Mouse (Mus musculus): ENCODE data around the gene Tirap. TPM values are rescaled to one million over a fixed set of nuclear protein-coding genes. Genes with fewer than 3 reads are reported as not detected.

Tirap gene
- polyA plus RNA-seq, 1 experiment = 2.8 TPM

DNA sequence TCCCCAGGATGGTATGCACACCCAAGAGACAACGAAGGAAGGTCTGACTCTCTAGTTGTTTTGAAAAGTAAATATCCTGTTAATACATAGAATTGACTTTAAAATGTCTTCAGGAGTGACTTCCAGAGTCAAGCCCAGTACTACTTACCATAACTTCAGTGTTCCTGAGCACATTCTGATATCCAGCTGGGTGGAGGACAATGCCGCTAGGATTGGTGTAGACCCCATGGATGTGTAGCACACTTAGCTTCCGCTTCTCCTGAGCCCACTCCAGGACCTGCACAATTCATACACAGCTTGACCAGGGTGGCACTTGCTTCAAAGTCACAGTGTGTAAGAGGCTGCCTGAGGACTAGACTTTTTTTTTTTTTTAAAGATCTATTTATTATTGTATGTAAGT lies 23.4 kb upstream of the Tirap start:
- 97% methylated on average over 3 of the region's 3 CpGs for WGBS
- H3K4me3 ChIP-seq (replicated peaks; ENCODE audit: insufficient read depth, low read depth, low read length) = no peak overlapping the region
- no peaks in the 10 kb centered on the region for H3K4me1 ChIP-seq (ENCODE audit: control insufficient read depth, insufficient read depth, low read length)
- DNase-seq = no peak
- no peak overlapping the region for H3K27ac ChIP-seq (ENCODE audit: insufficient read depth, low read length)
- H3K27me3 ChIP-seq (ENCODE audit: control insufficient read depth, insufficient read depth, low read length) = no peaks in the 10 kb centered on the region
- no peak for TF ChIP-seq CTCF (IDR thresholded peaks at IDR 0.05; ENCODE audit: borderline replicate concordance, insufficient read depth, low read depth, low read length)
- no peak for TF ChIP-seq POLR2A (IDR thresholded peaks at IDR 0.05; ENCODE audit: borderline replicate concordance, insufficient read depth, low read length)

DNA sequence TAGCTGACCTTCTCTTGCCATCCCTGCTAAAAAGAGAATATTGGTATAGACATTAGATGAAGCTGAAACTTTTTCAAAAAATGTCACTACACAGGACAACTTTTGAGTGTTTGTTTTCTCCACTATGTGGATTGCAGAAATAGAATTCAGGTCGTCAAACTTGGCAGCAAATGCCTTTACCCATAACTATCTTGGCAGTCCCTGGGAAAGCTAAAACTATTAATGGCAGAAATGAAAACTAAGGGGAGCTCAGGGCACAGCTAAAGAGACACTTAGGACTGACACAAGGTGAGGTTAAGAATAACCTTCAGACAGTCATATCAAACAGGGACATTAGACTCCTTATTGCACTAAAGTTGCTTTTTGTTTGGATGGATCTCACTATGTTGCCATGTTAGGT lies 17.9 kb upstream of the Tirap start:
- H3K4me3 ChIP-seq (replicated peaks; ENCODE audit: insufficient read depth, low read depth, low read length) = no peak overlapping the region
- TF ChIP-seq CTCF (IDR thresholded peaks at IDR 0.05; ENCODE audit: borderline replicate concordance, insufficient read depth, low read depth, low read length) (no peak), POLR2A (IDR thresholded peaks at IDR 0.05; ENCODE audit: borderline replicate concordance, insufficient read depth, low read length) (no peak)
- DNase-seq = no peak
- no peaks in the 10 kb centered on the region for H3K27me3 ChIP-seq (ENCODE audit: control insufficient read depth, insufficient read depth, low read length)
- no peak overlapping the region for H3K27ac ChIP-seq (ENCODE audit: insufficient read depth, low read length)
- no peaks in the 10 kb centered on the region for H3K4me1 ChIP-seq (ENCODE audit: control insufficient read depth, insufficient read depth, low read length)
- WGBS = 18% methylated on average over 1 of the region's 1 CpGs

DNA sequence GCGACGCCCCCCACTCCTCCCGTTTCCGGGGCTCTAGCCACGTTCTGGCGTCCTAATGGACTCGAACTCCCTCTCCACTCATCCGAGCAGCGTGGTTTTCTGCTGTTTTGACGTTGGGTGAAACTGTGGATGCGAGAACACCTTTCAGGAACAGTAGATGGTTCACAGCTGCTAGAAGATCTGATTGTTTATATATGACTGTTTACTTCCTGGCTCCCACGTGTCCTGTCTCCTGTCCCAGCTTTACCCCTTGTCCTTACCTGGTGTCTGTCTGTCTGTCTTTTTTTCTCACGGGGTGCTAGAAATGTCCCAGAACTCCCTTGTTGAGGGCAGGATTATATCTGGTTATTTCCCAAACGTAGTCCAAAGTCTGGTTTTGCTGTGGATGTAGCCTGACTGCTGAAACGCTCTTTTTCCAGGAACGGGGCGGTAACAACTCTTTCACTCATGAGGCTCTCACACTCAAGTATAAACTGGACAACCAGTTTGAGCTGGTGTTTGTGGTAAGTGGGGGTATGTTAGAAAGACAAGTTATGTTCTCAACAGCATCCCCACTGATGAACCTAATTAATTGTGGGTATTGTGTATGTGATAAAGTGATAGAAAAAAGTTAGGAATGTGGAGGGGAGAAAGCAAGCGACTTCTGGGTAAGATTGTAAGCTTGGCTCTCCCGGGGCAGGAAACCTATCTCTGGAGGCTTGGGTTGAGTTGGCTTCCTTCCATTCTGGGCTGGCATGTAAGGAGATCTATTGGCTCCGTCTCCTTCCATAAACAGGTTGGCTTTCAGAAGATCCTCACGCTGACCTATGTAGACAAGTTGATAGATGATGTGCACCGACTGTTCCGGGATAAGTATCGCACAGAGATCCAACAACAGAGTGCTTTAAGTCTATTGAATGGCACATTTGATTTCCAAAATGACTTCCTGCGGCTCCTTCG lies 11.8 kb upstream of the Tirap start:
- Histone ChIP-seq H3K27me3 (ENCODE audit: control insufficient read depth, insufficient read depth, low read length) (no peaks in the 10 kb centered on the region), H3K27ac (ENCODE audit: insufficient read depth, low read length) (peak overlapping the region; percentile 66), H3K4me1 (ENCODE audit: control insufficient read depth, insufficient read depth, low read length) (no peaks in the 10 kb centered on the region; the same call in 1 of the 2 replicates), H3K4me3 (replicated peaks; ENCODE audit: insufficient read depth, low read depth, low read length) (peak overlapping the region; percentile 75)
- peak in 1 of 2 experiments; percentile 31 for DNase-seq
- TF ChIP-seq POLR2A (IDR thresholded peaks at IDR 0.05; ENCODE audit: borderline replicate concordance, insufficient read depth, low read length) = no peak
- TF ChIP-seq CTCF (IDR thresholded peaks at IDR 0.05; ENCODE audit: borderline replicate concordance, insufficient read depth, low read depth, low read length) = no peak
- 21% methylated on average over 26 of the region's 26 CpGs for WGBS

DNA sequence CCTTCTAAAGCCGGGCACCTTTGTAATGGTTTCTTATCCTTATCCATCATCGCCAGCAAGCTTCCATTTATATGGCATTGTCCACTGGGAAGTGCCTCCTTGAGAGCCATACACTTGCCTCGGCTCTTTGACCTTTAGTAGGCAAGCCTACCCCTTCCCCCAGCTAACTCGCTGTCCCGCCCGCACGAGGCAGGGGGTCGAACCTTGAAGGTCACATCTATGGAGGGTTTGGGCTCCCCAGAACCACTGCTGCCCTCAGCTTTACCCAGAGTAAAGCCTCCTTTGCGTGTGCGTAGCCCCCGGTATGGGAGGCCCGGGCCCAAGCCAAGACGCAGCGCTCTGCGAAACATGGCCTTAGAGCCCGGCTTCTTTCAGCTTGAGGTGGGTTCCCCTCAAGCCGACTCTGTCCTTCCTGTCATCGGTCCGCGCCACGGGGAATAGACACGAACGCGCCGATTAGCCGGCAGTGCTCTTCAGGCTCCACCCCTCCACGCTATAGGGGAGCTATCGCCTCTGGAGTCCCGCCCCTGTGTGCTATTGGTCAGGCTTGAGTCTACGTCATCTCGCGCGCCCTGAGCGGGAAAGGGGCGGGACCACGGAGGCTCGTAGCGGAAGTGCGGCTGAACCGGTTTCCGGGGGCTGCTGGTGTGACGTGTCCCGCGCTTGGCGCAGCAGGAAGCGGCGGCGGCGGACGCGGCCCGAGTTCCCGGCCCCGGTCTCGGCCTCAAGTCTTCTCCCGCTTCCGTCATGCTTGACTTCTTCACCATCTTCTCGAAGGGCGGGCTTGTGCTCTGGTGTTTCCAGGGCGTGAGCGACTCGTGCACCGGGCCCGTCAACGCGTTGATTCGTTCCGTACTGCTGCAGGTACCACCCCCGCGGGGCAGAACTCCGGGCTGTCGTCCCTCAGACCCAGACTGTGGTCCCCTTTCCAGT lies 10.7 kb upstream of the Tirap start, which contains the start of gene Foxred1:
Gene Foxred1 (minus strand): TSS at position 514 of the 933 bp plus-strand sequence.
- Histone ChIP-seq H3K27me3 (ENCODE audit: control insufficient read depth, insufficient read depth, low read length) (no peaks in the 10 kb centered on the region), H3K4me3 (replicated peaks; ENCODE audit: insufficient read depth, low read depth, low read length) (peak within 1 kb of the TSS; percentile 90), H3K27ac (ENCODE audit: insufficient read depth, low read length) (peak within 1 kb of the TSS; percentile 84), H3K4me1 (ENCODE audit: control insufficient read depth, insufficient read depth, low read length) (no peaks in the 10 kb centered on the region; the same call in 1 of the 2 replicates)
- TF ChIP-seq POLR2A (IDR thresholded peaks at IDR 0.05; ENCODE audit: borderline replicate concordance, insufficient read depth, low read length) (peak; percentile 97), CTCF (IDR thresholded peaks at IDR 0.05; ENCODE audit: borderline replicate concordance, insufficient read depth, low read depth, low read length) (no peak)
- DNase-seq = peak; percentile 99
- 1% methylated on average over 72 of the region's 72 CpGs for WGBS

DNA sequence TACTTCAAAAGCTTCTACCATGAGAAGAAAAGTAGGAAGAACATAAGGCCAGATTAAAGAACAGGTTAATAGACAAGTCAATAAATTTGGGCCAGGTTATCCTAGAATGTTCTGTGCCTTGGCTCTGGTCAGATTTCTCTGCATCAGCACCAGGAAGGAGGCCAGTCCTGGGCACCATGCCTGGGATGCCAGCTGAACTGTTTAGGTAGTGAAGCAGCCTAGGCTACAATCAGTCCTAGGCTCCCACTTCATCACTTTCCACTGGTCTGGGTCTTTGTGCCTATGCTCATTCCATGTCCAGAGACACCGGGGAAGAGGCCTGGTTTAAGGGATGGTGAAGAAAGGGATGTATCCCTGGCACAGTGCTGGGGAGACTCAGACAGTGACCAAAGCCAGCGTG lies 4.3 kb upstream of the Tirap start:
- WGBS = 88% methylated on average over 2 of the region's 2 CpGs
- Histone ChIP-seq H3K4me3 (replicated peaks; ENCODE audit: insufficient read depth, low read depth, low read length) (no peak overlapping the region), H3K27ac (ENCODE audit: insufficient read depth, low read length) (no peak overlapping the region), H3K4me1 (ENCODE audit: control insufficient read depth, insufficient read depth, low read length) (peaks cover 2% of the 10 kb centered on the region), H3K27me3 (ENCODE audit: control insufficient read depth, insufficient read depth, low read length) (no peaks in the 10 kb centered on the region)
- no peak for DNase-seq
- TF ChIP-seq POLR2A (IDR thresholded peaks at IDR 0.05; ENCODE audit: borderline replicate concordance, insufficient read depth, low read length) = no peak
- no peak for TF ChIP-seq CTCF (IDR thresholded peaks at IDR 0.05; ENCODE audit: borderline replicate concordance, insufficient read depth, low read depth, low read length)

DNA sequence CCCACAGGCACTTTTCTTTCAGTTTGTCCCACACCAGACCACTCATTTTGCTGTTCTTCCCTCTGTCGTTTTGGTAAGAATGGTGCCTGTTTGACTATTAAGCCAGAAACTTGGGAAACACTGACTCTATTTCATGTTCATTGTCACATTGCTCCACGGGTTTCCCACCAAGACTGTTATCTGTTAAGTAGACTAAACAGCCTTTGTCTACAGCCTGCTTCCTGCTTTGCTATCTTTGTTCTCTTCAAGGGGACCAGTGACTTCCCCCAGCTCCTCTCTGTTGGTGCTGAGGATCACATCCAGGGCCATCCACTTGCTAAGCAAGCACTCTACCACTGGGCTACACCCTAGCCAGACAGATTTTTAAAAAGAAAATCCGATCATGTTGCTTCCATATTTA lies 3.4 kb upstream of the Tirap start:
- DNase-seq = no peak
- TF ChIP-seq POLR2A (IDR thresholded peaks at IDR 0.05; ENCODE audit: borderline replicate concordance, insufficient read depth, low read length) = no peak
- Histone ChIP-seq H3K4me3 (replicated peaks; ENCODE audit: insufficient read depth, low read depth, low read length) (no peak overlapping the region), H3K27ac (ENCODE audit: insufficient read depth, low read length) (no peak overlapping the region), H3K27me3 (ENCODE audit: control insufficient read depth, insufficient read depth, low read length) (no peaks in the 10 kb centered on the region), H3K4me1 (ENCODE audit: control insufficient read depth, insufficient read depth, low read length) (peaks cover 2% of the 10 kb centered on the region)
- WGBS = 83% methylated on average over 3 of the region's 3 CpGs

DNA sequence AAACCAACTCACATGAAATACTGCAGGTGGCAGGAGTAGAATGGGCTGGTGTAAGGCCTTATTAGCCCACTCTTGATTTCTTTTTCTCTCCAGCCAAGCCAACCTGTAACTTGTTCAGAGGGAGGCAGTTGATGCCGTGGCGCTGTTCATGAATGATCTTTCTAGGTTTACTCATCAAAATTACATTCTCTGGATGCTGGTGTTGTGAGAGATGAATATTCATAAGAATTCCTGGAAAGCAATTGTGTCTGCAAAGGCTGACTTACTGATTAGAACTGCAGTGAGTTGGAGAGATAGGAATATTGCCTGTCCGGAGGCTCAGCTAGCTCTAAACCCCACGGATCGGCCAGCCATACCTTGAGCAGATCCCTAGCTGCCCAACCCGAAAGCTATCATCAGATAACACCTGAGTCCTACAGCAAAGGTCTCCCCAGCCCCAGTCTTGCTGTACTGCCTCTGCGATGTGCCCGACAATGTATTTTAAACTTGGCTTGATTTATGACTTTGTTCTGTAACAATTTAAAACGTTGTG lies 504 bp upstream of the Tirap start:
- DNase-seq = no peak
- 71% methylated on average over 9 of the region's 9 CpGs for WGBS
- no peak overlapping the region for H3K4me3 ChIP-seq (replicated peaks; ENCODE audit: insufficient read depth, low read depth, low read length)

More for the DNA sequence above, 504 bp upstream of the Tirap start:
- Histone ChIP-seq H3K27ac (ENCODE audit: insufficient read depth, low read length) (no peak overlapping the region), H3K4me1 (ENCODE audit: control insufficient read depth, insufficient read depth, low read length) (peaks cover 2% of the 10 kb centered on the region), H3K27me3 (ENCODE audit: control insufficient read depth, insufficient read depth, low read length) (no peaks in the 10 kb centered on the region)
- no peak for TF ChIP-seq POLR2A (IDR thresholded peaks at IDR 0.05; ENCODE audit: borderline replicate concordance, insufficient read depth, low read length)
- TF ChIP-seq CTCF (IDR thresholded peaks at IDR 0.05; ENCODE audit: borderline replicate concordance, insufficient read depth, low read depth, low read length) = no peak

Measured in cerebellum, adult 2 months (tissue).